Mouse (Mus musculus) MEL (cell line): ENCODE results near the gene Prnd. TPM values are rescaled to one million over a fixed set of nuclear protein-coding genes. Genes with fewer than 3 reads are reported as not detected.

Source experiments
- DNase-seq: peaks from one replicate; pipeline ENCODE4 v3.0.0; 2011; ENCODE audit warnings: low read depth, low spot score
- H3K27ac ChIP-seq: 2 replicates; pipeline ENCODE4 v1.5.1; 2012; ENCODE audit warnings: low read depth, mild to moderate bottlenecking, control low read depth, low read length, moderate library complexity; ENCODE audit not compliant: control insufficient read depth
- H3K27me3 ChIP-seq, 2 experiments: fragments of 150-350 bp in 1 of 2; sonication (generic) in 1 of 2; 2 replicates each; pipeline ENCODE4 v1.6.1; 2012; ENCODE audit warnings: low read length in 2 of 2, mild to moderate bottlenecking in 2 of 2, improper control_type of control experiment in 1 of 2, moderate library complexity in 1 of 2; ENCODE audit not compliant: insufficient read depth in 2 of 2, control insufficient read depth in 1 of 2
- H3K36me3 ChIP-seq, 2 experiments: 2 replicates each; pipeline ENCODE4 v1.6.1; 2012 to 2014; ENCODE audit warnings: low read length in 2 of 2, improper control_type of control experiment in 1 of 2, inconsistent platforms in 1 of 2, mild to moderate bottlenecking in 1 of 2; ENCODE audit not compliant: insufficient read depth in 2 of 2, control insufficient read depth in 1 of 2
- H3K4me1 ChIP-seq, 2 experiments: fragments of 150-350 bp in 1 of 2; sonication (generic) in 1 of 2; 2 replicates each; pipeline ENCODE4 v1.6.1; 2012; ENCODE audit warnings: low read length in 2 of 2, improper control_type of control experiment in 1 of 2, mild to moderate bottlenecking in 1 of 2; ENCODE audit not compliant: insufficient read depth in 2 of 2, control insufficient read depth in 1 of 2
- H3K4me3 ChIP-seq, 2 experiments: fragments of 150-350 bp in 1 of 2; sonication (generic) in 1 of 2; 2 replicates each; pipeline ENCODE4 v1.5.1; 2012; ENCODE audit warnings: low read depth in 2 of 2, low read length in 2 of 2, mild to moderate bottlenecking in 2 of 2, moderate library complexity in 2 of 2, control low read depth in 1 of 2, improper control_type of control experiment in 1 of 2; ENCODE audit not compliant: control insufficient read depth in 1 of 2, insufficient read depth in 1 of 2
- H3K79me2 ChIP-seq: 2 replicates; pipeline ENCODE4 v1.6.1; 2012; ENCODE audit warnings: mild to moderate bottlenecking, low read length, moderate library complexity; ENCODE audit not compliant: control insufficient read depth, poor library complexity, insufficient read depth
- H3K9ac ChIP-seq: 2 replicates; pipeline ENCODE4 v1.6.1; 2012; ENCODE audit warnings: low read depth, mild to moderate bottlenecking, control low read depth, low read length, moderate library complexity; ENCODE audit not compliant: control insufficient read depth, poor library complexity, severe bottlenecking
- H3K9me3 ChIP-seq: fragments of 150-350 bp; sonication (generic); replicated peaks from 2 replicates; pipeline ENCODE4 v1.6.1; 2012; ENCODE audit warnings: mild to moderate bottlenecking, low read length, improper control_type of control experiment, moderate library complexity; ENCODE audit not compliant: insufficient read depth
- CHD2 ChIP-seq: IDR thresholded peaks from 2 replicates; pipeline ENCODE4 v1.6.1; 2011; ENCODE audit warnings: low read length, improper control_type of control experiment
- EP300 ChIP-seq, 2 experiments: IDR thresholded peaks; 2 replicates each; pipeline ENCODE4 v1.6.1; 2011; ENCODE audit warnings: improper control_type of control experiment in 2 of 2, low read length in 2 of 2, low read depth in 1 of 2, mild to moderate bottlenecking in 1 of 2
- ETS1 ChIP-seq: IDR thresholded peaks from 2 replicates; pipeline ENCODE4 v1.6.1; 2012; ENCODE audit warnings: low read depth, mild to moderate bottlenecking, inconsistent platforms, low read length, improper control_type of control experiment, moderate library complexity
- HCFC1 ChIP-seq: IDR thresholded peaks from 2 replicates; pipeline ENCODE4 v1.6.1; 2012; ENCODE audit warnings: low read depth, mild to moderate bottlenecking, inconsistent platforms, low read length, improper control_type of control experiment, moderate library complexity
- KAT2A ChIP-seq: conservative IDR thresholded peaks from 2 replicates; pipeline ENCODE4 v1.6.1; 2012; ENCODE audit warnings: low read depth, low read length, improper control_type of control experiment, inconsistent platforms
- MAFK ChIP-seq: IDR thresholded peaks from 2 replicates; pipeline ENCODE4 v1.6.1; 2011; ENCODE audit warnings: low read depth, mild to moderate bottlenecking, low read length, improper control_type of control experiment, borderline replicate concordance
- MAZ ChIP-seq: IDR thresholded peaks from 2 replicates; pipeline ENCODE4 v1.6.1; 2012; ENCODE audit warnings: low read depth, mild to moderate bottlenecking, inconsistent platforms, low read length, improper control_type of control experiment
- NELFE ChIP-seq: IDR thresholded peaks from 2 replicates; pipeline ENCODE4 v1.6.1; 2011; ENCODE audit warnings: low read depth, low read length, improper control_type of control experiment
- POLR2A ChIP-seq, 2 experiments: IDR thresholded peaks; 2 replicates each; pipeline ENCODE4 v1.6.1; 2011 to 2012; ENCODE audit warnings: low read length in 2 of 2, mild to moderate bottlenecking in 2 of 2, control low read depth in 1 of 2, improper control_type of control experiment in 1 of 2, low read depth in 1 of 2, moderate library complexity in 1 of 2; ENCODE audit not compliant: control insufficient read depth in 1 of 2, insufficient read depth in 1 of 2, poor library complexity in 1 of 2
- POLR2AphosphoS2 ChIP-seq: IDR thresholded peaks from 2 replicates; pipeline ENCODE4 v1.6.1; 2011; ENCODE audit warnings: low read length, improper control_type of control experiment
- RAD21 ChIP-seq: IDR thresholded peaks from 2 replicates; pipeline ENCODE4 v1.6.1; 2011; ENCODE audit warnings: mild to moderate bottlenecking, low read depth, low read length, improper control_type of control experiment
- RCOR1 ChIP-seq: IDR thresholded peaks from 2 replicates; pipeline ENCODE4 v1.6.1; 2012; ENCODE audit warnings: low read depth, mild to moderate bottlenecking, inconsistent platforms, low read length, improper control_type of control experiment
- SIN3A ChIP-seq: IDR thresholded peaks from 2 replicates; pipeline ENCODE4 v1.6.1; 2012; ENCODE audit warnings: low read length, improper control_type of control experiment, inconsistent platforms
- TBP ChIP-seq: IDR thresholded peaks from 2 replicates; pipeline ENCODE4 v1.8.0; 2011; ENCODE audit warnings: low read depth, low read length, improper control_type of control experiment
- USF1 ChIP-seq: IDR thresholded peaks from 2 replicates; pipeline ENCODE4 v1.6.1; 2014; ENCODE audit warnings: low read depth, mild to moderate bottlenecking, inconsistent platforms, low read length, improper control_type of control experiment, moderate library complexity
- USF2 ChIP-seq, 2 experiments: IDR thresholded peaks; 2 replicates each; pipeline ENCODE4 v1.6.1; 2011 to 2012; ENCODE audit warnings: improper control_type of control experiment in 2 of 2, low read length in 2 of 2, borderline replicate concordance in 1 of 2, inconsistent platforms in 1 of 2, low read depth in 1 of 2, mild to moderate bottlenecking in 1 of 2; ENCODE audit not compliant: insufficient read depth in 1 of 2
- ZKSCAN1 ChIP-seq: IDR thresholded peaks from 2 replicates; pipeline ENCODE4 v1.6.1; 2012; ENCODE audit warnings: low read depth, mild to moderate bottlenecking, inconsistent platforms, low read length, improper control_type of control experiment, moderate library complexity
- ZMIZ1 ChIP-seq: IDR thresholded peaks from 2 replicates; pipeline ENCODE4 v1.6.1; 2012; ENCODE audit warnings: low read depth, mild to moderate bottlenecking, inconsistent platforms, low read length, improper control_type of control experiment, moderate library complexity
- polyA plus RNA-seq, 2 experiments: library from polyadenylated mRNA; stranded (reverse) in 1 of 2; unstranded in 1 of 2; fragments of >175 nt in 1 of 2; fragments of >200 nt in 1 of 2; gene quantifications; 2 replicates each; pipeline versions ENCODE4 v1.2.1 to v1.2.4; 2012; ENCODE audit warnings: low replicate concordance in 2 of 2, low read depth in 1 of 2; ENCODE audit not compliant: insufficient read length in 2 of 2, insufficient read depth in 1 of 2, missing spikeins in 1 of 2
- total RNA-seq: library from RNA; depleted of rRNA; stranded (reverse); fragments of 300-350 nt; gene quantifications from 2 replicates; pipeline ENCODE4 v1.2.3, GENCODE M21; 2012

Prnd gene
- total and polyA plus RNA-seq, 3 experiments, result 0.06 TPM; not detected in 2

- Histone ChIP-seq H3K4me1 (no peaks in the 10 kb centered on the region), H3K27me3 (no peaks in the 10 kb centered on the region), H3K27ac (no peak overlapping the region), H3K9me3 (no peaks in the 10 kb centered on the region), H3K36me3 (no peaks in the 10 kb centered on the region), H3K9ac (no peak overlapping the region), H3K79me2 (no peaks in the 10 kb centered on the region), H3K4me3 (no peak overlapping the region)
- no peak for DNase-seq
- no peak for TF ChIP-seq CHD2
- no peak for TF ChIP-seq ETS1
- no peak for TF ChIP-seq EP300 (IDR thresholded peaks at IDR 0.05; ENCODE audit: low read depth in 1 of 2, low read length in 2 of 2)
Observed at GRCm38 (mm10) chr2:131993151-131993550, 42.5 kb downstream of the Prnd start.

DNA sequence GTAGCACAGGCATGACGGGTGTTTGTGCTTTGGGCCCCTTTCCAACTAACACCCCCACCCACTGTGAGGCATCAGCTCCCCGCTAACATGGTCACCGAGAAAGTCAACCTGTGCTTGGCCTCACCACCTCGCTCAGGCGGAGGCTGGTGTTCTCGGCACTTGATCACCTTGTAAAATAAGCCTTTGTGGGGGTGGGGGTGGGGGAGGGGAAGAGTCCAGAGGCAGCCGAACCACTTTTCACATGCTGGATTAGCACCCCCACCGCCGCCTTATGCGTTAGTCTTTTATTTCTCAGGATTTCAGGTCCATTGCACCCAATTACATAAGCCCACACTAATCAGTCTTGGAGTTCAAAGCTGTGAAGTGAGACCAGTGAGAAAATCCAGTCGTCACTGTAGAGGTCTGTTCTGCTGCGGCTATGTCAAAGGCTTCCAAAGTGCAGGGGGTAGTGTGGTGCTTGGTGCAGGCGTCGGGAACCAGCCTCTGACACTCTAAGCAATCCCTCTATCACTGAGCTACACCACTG is 43.0 kb downstream of the Prnd start:
- no peak for DNase-seq
- H3K27me3 ChIP-seq, result no peaks in the 10 kb centered on the region
- no peaks in the 10 kb centered on the region for H3K4me1 ChIP-seq
- H3K27ac ChIP-seq, result no peak overlapping the region
- H3K9me3 ChIP-seq, result no peaks in the 10 kb centered on the region
- H3K79me2 ChIP-seq, result no peaks in the 10 kb centered on the region
- H3K9ac ChIP-seq, result no peak overlapping the region
- no peak overlapping the region for H3K4me3 ChIP-seq
- TF ChIP-seq USF1, result no peak
- no peak for TF ChIP-seq POLR2AphosphoS2
- TF ChIP-seq KAT2A, result no peak
- no peak for TF ChIP-seq ZKSCAN1
- TF ChIP-seq USF2 (IDR thresholded peaks at IDR 0.05; ENCODE audit: borderline replicate concordance in 1 of 2, insufficient read depth in 1 of 2, low read depth in 1 of 2, low read length in 2 of 2), result no peak
- TF ChIP-seq MAFK, result no peak
- no peak for TF ChIP-seq CHD2
- TF ChIP-seq RAD21, result no peak
- no peak for TF ChIP-seq POLR2A (IDR thresholded peaks at IDR 0.05; ENCODE audit: control insufficient read depth in 1 of 2, insufficient read depth in 1 of 2, low read depth in 1 of 2, low read length in 2 of 2, poor library complexity in 1 of 2)
- no peak for TF ChIP-seq SIN3A
- TF ChIP-seq RCOR1, result no peak
- no peak for TF ChIP-seq NELFE
- TF ChIP-seq MAZ, result no peak
- no peak for TF ChIP-seq HCFC1
- TF ChIP-seq TBP, result no peak
- no peak for TF ChIP-seq ZMIZ1
- H3K36me3 ChIP-seq, result no peaks in the 10 kb centered on the region
